Mouse (Mus musculus) large intestine, adult 2 months (tissue): ENCODE data around the gene Mylk4. TPM values are rescaled to one million over a fixed set of nuclear protein-coding genes. Genes with fewer than 3 reads are reported as not detected.

Experiments used
- DNase-seq: peaks from one replicate; pipeline ENCODE4 v3.0.0-alpha.2; 2012; ENCODE audit warnings: low read depth, low spot score
- WGBS: fragments of 180-500 bp; shearing (Covaris S2); methylation state at CpG from one replicate; pipeline ENCODE4 v1.1.7; 2018; 5-methylcytosine and 5-hydroxymethylcytosine counted together
- polyA plus RNA-seq: library from polyadenylated mRNA; depleted of rRNA; stranded (reverse); fragments of >200 nt; gene quantifications from 2 replicates; pipeline ENCODE4 v1.2.3, GENCODE M21; 2012; rRNA removed

Gene Mylk4
- polyA plus RNA-seq, result 0.02 TPM in 1 of 2 replicates, not detected in the other

DNA sequence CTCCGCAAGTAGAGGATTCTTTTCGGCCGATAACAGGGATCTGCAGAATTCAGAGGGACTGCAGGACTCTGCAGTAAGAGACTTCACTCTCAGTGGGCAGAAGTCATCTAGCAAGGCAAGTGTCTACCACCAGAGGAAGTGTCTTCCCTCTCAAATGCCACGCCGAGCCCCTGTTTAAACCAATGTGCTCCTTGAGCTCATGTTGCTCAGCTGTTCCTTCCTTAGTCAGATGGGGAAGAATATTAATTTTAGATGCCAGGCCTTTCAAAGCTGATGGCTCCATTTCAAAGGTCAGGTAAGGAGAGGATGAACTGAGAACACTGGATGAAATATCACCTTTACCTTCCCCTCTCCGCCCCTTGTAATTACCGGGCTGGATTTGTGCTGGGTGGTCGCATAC is at the start of gene Mylk4:
Mylk4 (minus strand) TSS at position 139 of the 400 bp plus-strand sequence.
- 82% methylated on average over 8 of the region's 8 CpGs for WGBS

DNA sequence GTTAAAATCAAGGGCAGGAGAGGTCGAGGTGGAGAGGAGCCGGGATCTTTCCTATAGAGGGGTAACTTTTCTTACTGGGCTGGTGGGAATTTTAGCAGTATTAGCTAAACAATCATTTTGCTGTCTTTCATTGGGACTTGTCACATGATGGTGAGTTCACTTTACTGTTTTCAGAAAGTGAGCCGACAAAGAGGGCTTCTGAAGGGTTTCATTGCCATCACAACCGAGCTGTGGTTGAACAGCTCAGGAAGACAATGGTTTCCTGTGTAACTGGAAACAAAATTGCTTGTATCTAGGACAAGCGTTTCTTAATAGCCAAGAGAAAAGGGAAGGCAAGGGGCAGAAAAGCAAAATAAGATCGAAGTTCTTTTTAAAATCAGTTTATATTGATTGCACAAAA is 49.5 kb upstream of the Mylk4 start:
- 77% methylated on average over 6 of the region's 6 CpGs for WGBS
- no peak for DNase-seq

More for the DNA sequence above, at the start of gene Mylk4:
- no peak for DNase-seq

DNA sequence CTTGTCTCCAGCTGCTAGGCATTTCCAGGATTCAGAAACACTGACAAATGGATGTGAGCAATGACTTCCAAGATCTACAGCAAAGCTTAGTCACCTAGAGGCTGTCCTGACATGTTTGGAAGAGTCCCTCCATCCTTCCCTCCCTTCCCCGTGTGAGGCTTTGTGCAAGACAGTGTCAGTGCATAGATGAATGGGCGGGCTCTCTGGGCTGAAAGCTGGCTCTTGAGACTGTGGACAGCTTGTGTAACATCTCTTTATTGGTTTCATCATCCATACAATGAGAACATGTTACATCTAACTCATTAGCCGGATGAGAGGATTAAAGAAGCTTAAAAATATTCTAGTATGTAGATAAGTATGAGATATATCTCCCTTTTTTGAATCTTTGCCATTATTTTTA is 49.0 kb upstream of the Mylk4 start:
- no peak for DNase-seq
- 78% methylated on average over 3 of the region's 3 CpGs for WGBS

DNA sequence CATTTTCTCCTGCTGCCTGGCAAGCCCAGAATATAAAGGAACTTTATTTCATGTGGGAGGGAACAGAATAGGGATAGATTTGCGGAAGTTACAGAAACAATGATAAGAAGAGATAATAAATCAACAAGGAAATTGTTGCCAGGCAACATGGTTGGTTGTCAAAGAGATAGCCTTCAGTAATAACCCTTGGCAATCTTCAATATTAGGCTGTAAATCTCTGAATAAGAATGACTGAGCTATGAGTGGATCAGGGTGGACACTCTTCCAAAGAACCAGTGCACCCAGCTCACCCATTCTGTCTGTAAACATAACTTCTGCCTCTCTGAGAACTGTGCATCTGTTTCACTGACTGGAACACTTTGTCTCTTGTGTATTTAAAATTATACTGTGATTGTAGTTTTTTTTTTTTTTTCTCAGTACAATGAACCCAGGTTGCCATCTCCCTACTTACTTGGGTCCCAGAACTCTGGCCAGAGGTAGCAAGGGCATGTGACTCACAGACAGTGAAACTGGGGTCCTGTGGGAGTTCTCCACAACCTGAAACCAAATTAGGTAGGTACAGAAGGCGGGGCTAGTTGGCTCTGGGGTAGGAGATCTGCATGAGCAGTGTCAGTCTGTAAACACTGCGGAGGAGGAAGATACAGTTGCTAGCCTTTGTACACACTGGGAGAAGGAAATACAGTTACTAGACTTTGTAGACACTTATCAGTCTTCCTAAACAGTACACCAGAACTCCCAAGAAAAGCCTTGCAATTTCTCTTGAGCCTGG is 47.9 kb upstream of the Mylk4 start:
- whole genome bisulfite sequencing, result 32% methylated on average over 3 of the region's 3 CpGs

DNA sequence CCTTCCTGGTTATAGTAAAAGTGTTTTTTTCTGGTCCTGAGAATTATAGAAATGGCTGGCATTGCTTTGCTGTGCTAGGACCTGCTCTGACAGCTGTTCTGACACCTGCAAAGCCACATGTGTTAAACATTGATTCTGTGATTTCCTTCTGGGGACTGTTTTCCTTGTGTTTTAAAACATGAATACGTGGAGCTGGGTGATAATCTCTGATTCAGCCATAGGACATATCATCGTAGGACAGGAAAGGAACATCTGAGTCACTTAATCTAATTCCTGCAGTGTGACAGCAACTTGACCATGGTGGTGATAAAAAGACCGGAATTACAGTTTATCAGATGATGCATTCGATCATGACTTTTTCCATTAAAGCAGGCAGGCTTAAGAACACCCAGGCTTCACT is 45.1 kb upstream of the Mylk4 start:
- DNase-seq, result no peak
- 70% methylated on average over 4 of the region's 4 CpGs for WGBS

More for the DNA sequence above, 47.9 kb upstream of the Mylk4 start:
- no peak for DNase-seq

DNA sequence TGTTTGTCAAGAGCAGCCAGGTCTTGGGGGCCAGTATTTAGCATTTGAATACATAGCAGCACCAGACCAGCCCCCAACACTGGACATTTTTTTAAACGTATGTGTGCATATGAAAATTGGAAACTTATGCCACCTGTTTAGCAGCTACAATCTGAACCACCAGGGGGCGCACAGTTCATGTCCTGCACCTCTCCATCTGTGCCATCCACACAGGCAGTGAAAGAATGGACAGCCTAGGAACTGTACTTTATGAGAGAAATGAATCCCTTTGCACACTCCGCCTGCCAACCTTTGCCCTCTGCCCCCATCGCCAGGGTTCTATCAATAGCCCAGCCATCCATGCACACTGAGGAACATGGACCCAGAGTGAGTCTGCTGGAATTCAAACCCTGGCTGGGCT is 44.2 kb upstream of the Mylk4 start:
- DNase-seq, result no peak
- WGBS, result 27% methylated on average over 4 of the region's 4 CpGs

DNA sequence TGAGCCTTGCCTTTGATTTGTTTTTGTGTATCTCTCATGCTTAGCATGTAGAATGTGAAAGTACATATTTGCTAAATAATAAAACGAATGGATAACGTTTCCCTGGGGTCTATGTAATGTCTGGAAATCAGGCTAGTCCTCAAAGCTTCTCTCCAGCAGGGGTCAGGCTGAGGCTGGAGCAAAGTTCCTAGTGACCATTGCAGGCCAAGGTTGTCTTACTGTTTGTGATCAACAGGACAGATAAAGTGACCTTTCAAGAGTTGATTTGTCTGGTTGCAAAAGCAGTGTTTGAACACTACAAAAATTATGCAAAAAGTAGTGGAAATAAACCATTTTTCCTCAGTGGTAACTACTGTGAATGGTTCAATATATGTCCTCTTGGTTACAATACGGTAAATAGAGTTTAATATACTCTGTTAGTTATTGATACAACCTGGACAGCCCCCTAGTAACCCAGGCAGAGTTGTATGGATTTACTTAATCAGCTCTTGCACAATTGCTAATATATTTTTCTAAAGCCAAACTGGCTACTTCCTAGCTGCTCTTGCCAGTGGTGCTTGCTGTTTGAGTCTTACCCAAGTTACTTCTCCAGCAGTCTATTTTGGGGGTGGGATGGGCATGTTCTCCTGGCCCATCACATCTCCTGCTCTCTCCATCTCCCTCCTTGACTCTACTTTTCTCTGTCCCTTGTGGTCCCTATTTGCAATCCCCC is 43.5 kb upstream of the Mylk4 start:
- WGBS, result 64% methylated on average over 3 of the region's 3 CpGs
- no peak for DNase-seq

DNA sequence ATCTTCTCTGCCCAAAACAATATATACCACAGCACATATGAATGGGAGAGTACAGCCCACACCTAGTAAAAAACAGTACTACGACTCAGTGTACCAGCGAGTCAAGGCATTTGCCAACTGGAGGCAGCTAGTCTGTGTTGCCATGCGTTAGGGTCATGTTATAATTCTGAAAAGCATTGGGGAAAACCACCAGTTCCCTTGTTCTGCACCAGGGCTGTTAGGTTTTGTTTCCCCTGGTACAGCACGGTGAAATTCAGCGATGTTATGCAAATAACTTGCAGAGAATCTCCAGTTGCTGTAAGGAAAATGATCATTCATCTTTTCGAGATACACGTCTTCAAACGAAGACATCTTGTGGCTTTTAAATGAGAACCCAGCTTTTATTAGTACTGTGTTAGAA is 41.8 kb upstream of the Mylk4 start:
- no peak for DNase-seq
- 88% methylated on average over 8 of the region's 8 CpGs for WGBS

DNA sequence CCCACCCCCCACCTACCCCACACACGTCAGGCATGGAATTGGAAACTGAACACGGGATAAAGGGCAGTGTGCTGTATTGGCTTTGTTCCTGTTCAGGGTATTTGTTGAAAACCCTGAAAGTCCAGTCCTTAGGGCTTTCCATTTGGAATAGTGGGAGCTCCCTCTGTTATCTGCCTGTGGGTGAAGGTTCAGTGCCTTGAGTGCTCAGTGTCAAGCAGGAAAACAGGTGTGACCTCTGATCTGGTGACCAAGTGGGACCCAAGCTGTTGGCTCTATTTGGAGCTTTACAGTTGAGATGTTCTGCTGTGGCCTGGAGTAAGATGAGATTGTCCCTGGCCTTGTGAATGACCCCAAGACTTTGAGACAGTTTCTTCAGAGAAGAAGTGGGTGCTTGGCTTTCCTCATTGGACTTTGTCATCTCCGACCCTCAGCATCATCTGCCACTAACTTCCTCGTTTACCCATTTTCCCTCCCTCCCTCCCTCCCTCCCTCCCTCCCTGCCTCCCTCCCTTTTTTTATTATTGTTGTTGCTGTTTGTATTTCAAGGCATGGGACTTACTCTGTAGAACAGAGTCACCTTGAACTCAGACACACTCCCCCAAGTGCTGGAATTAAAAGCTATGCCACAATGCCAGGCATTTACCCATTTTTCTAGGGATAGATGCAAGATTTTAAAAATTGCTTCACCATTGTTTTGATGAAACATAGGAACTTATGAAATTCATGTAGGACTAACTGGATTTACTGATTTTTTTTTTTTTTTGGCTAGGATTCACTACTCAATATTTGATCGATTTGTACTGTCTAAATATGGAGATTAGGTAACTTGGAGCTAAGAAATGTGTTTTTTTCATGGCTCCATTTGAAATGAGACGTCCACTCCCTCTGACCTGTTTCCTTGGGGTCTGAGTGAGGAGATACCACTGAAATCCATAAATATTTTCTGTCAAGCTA is 40.9 kb upstream of the Mylk4 start:
- no peak for DNase-seq
- WGBS, result 46% methylated on average over 6 of the region's 6 CpGs

DNA sequence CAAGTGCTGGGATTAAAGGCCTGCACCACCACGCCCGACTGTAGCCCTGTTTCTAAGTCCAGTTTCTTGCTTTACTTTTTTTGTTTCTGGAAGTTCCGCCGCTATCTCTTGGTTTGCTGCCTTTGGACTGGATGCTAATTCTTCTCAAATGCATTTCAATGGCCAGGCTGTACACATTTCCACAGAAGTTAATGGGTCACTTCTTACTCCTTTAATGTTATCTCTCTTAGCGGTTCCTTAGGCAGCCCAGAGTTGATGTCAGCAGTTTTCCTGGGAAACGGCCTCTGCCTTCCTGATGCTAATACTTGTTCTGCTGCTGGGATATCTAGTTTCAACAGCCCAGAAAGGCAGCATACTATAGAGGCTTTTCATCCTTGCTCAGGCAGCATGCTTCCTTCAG is 39.4 kb upstream of the Mylk4 start:
- 88% methylated on average over 6 of the region's 6 CpGs for WGBS
- no peak for DNase-seq

DNA sequence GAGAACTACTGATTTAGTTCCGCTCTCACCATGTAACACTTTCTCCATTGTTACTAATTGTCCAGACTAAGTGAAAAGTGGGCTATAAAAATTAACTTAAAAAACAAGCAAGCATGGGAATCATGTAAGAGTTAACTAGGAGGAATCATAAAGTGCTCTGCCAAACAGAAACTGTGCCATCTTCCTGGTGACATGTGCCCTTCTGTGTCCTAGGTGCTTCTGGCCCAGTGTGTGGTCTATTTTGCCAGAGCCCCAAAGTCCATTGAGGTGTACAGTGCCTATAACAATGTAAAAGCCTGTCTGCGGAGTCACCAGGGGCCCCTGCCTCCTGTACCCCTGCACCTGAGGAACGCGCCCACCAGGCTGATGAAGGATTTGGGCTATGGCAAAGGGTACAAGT is 37.9 kb upstream of the Mylk4 start:
- DNase-seq, result no peak
- WGBS, result 99% methylated on average over 4 of the region's 4 CpGs

DNA sequence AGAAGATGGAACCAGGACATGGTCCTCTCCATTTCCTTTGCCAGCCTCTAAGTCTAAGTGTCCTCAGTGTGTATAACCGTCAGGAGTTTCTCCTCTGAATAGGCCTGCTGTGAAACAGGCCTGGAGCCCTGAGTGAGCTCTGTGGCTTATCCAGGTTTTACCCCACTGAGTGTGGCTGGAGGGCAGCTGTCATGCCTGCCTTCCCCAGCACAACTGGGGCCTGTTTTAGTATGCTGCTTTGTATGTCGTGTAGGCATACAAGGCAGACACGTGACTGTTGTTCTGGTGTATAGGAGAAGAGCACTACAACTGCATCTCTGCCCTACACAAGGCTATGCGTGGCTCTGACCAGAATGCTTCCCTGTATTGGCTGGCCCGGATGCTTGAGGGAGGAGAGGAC is 36.2 kb upstream of the Mylk4 start:
- DNase-seq, result no peak
- WGBS, result 93% methylated on average over 5 of the region's 5 CpGs

DNA sequence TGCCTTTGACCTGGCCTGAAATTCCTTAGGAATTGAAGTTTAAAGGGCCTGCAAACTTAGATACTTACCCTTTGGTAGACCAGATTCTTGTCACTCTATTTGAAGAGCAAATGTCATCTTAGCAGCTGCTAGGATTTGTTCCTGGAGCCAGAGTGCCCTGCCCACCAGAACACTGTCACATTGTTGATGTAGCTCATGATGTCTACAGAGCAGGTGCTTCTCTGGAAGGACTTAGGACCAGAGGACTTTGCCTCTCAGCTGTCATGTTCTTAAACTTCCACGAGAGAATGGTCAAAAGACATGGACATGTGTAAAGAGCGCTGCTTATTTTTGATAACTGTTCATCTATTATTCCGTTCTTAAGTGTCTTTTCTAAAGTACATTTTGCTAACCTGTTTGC is 35.5 kb upstream of the Mylk4 start:
- WGBS, result 79% methylated on average over 3 of the region's 3 CpGs
- DNase-seq, result no peak

DNA sequence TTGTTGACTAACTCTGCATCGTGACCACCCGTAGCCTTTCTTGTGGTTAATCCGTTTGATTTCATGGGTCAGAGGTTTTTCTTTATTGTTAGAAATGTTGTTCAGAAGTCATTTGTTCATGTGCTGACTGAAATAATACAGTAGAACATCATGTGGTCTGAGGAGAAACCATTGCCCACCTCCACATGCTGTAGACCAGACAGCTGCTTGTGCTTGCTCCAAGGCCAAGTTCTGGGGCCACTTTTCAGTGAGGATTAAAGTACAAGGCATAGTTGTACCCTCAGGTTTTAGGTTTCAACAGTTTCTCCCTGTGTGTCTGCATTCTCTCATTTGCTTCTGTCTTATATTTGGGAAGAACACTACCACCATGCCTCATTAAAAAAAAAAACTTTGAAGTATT is 23.9 kb upstream of the Mylk4 start:
- WGBS, result 93% methylated on average over 3 of the region's 3 CpGs
- no peak for DNase-seq

DNA sequence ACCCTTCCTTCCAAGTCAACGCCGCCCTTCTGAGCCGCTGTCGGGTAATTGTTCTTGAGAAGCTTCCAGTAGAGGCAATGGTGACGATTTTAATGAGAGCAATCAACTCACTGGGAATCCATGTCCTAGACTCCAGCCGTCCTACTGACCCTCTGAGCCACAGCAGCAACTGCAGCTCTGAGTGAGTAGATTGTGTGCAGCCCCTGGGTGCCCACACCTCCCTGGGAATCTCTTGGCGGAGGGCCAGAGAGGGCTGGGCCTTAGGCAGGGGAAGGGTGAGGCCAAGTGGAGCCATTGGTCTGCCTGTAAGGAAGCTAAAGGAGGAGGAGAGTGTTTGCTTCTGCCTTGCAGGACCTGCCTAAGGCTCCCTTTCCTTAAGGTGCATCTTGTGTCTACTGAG is 23.1 kb upstream of the Mylk4 start:
- DNase-seq, result no peak
- WGBS, result 78% methylated on average over 7 of the region's 7 CpGs

DNA sequence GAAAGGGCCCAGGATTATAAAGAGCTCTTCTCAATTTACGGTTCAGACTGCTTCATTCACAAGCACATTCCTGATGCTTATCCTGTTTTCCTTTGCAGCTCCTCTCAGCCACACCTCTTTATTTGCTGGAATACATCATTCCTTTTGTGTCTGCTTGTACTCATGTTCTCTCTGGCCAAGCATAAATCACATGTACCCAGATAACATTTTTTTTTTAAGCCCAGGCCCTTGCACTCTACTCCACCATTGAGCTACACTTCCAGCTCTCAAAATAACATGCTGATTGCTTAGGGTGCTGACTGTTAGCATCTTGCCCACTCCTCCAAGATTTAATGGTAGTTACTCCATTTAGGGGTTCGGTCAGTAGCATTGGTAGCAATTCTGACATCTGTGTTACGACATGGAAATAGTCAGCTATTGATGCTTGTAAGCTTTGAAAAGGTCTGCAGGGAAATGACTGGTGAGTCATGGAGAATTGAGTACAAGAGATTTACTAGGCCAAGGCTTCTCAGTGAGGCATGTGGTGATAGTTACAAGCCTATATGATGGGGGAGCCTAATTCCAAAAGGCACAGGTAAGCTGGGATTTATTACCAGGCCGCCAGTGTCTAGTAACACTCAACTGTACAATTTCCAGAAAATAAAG is 20.1 kb upstream of the Mylk4 start:
- 72% methylated on average over 4 of the region's 4 CpGs for WGBS
- DNase-seq, result no peak

DNA sequence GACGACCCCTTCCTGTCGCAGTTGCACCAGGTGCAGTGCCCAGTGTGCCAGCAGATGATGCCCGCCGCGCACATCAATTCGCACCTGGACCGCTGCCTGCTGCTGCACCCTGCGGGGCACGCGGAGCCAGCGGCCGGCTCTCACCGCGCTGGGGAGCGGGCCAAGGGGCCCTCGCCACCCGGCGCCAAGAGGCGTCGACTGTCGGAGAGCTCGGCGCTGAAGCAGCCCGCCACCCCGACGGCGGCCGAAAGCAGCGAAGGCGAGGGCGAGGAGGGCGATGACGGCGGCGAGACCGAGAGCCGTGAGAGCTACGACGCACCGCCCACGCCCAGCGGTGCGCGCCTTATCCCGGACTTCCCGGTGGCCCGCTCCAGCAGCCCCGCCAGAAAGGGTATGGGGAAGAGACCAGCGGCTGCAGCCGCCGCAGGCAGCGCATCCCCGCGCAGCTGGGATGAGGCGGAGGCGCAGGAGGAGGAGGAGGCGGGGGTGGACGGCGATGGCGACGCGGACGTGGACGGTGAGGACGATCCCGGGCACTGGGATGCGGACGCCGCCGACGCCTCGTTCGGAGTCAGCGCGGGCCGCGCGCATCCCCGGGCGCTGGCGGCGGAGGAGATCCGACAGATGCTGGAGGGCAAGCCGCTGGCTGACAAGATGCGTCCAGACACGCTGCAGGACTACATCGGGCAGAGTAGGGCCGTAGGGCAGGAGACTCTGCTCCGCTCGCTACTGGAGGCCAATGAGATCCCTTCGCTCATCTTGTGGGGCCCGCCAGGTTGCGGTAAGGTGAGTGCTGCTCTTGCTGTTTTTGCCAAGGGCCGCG is 18.7 kb upstream of the Mylk4 start, which contains the start of gene D930007J09Rik:
D930007J09Rik (minus strand) TSS at position 591 of the 823 bp plus-strand sequence.
- no peak for DNase-seq
- under 1% methylated on average over 95 of the region's 95 CpGs for WGBS

DNA sequence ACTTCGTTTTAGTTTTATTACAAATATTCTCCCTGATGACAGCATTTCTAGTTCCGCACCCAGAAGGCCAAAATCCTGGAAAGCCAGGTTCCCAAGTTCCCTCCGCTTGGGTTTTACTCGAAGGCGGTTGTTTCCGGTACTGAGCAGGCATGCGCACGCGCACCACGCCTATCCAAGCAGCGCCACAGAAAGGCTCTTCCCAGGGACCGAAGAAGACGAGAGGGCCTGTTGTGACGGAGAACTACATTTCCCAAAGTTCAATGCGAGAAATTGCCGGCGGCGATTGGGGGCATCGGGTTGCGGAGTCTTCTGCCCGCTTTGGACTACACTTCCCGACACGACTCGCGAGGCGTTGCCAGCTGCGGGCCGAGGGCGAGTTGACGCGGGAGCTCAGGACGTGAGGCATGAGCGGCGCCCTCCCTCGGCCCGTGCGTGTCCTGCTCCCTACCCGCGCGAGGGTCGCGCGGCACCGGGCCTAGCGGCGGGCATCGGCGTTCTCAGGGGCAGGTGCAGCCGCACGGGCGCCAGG is 18.0 kb upstream of the Mylk4 start, which contains the start of gene Wrnip1:
Wrnip1 (plus strand) TSS at position 346 of the 529 bp plus-strand sequence.
- peak; percentile 98 for DNase-seq
- under 1% methylated on average over 50 of the region's 51 CpGs for WGBS
